In genomic region chr2:112239212-112239934, GRCm38 (mm10) we compare ENCODE assay signal across 8 mouse cellular contexts. TPM values are rescaled to one million over a fixed set of nuclear protein-coding genes. Genes with fewer than 3 reads are reported as not detected.
DNase-seq lines count a peak whose midpoint lies in the region; ATAC-seq lines count a peak whose summit lies in the region.

Gene Lpcat4 (plus strand): TSS chr2:112239468.

- peak; percentile 62 to 73 for DNase-seq in gastrocnemius, adult 8-10 months (ENCODE audit: low spot score in 2 of 2)
- DNase-seq in induced T-regulatory cell, adult 2 months (ENCODE audit: low read depth), result peak; percentile 89
- DNase-seq in left cerebral cortex, adult 8-10 months (ENCODE audit: low spot score in 2 of 2), result peak; percentile 82 to 89
- DNase-seq in right cerebral cortex, adult 2 months (ENCODE audit: low spot score in 2 of 2), result peak; percentile 91 to 92
- DNase-seq in urinary bladder, postnatal 14 days (ENCODE audit: low spot score), result peak; percentile 89

- peak; percentile 79 for ATAC-seq in activated CD4-positive, CD25-positive, alpha-beta regulatory T cell, adult 4 months
- peak; percentile 82 for ATAC-seq in common myeloid progenitor, adult 5-6 weeks (replicated peaks; ENCODE audit: low read depth, poor library complexity, severe bottlenecking)
- ATAC-seq in megakaryocyte, adult 5-6 weeks (ENCODE audit: poor library complexity, severe bottlenecking), result peak; percentile 85

RNA-seq across cellular contexts. Expression of gene Lpcat4, which starts in this region (rescaled TPM):
- 10 to 100 TPM; 25.3 to 33.5 TPM for polyA plus RNA-seq in activated CD4-positive, CD25-positive, alpha-beta regulatory T cell, adult 4 months (2017; shearing (Covaris generic))
- 3.1 and 13.2 TPM in 2 replicates for total RNA-seq in common myeloid progenitor, adult 5-6 weeks (2017)
- 1 to 10 TPM in 2 of 4 experiments, under 1 TPM in 2; 0.61 to 1.3 (median 0.97) TPM for total RNA-seq in gastrocnemius, adult 8-10 months (2022)
- total RNA-seq in left cerebral cortex, adult 8-10 months (2022), result 100 to 1,000 TPM; 153 to 175 (median 161) TPM
- 27.0 and 44.0 TPM in 2 replicates for total RNA-seq in megakaryocyte, adult 5-6 weeks (2015)
- 11.8 and 18.9 TPM in 2 replicates for total RNA-seq in megakaryocyte, adult 5-6 weeks (2017)

Comparison
In these comparisons a context has a peak if more than half of its experiments do, and no peak if none do; other contexts are left out.
1. Peak in every context shown above with its lines: DNase-seq and ATAC-seq.